In the genomic region with DNA sequence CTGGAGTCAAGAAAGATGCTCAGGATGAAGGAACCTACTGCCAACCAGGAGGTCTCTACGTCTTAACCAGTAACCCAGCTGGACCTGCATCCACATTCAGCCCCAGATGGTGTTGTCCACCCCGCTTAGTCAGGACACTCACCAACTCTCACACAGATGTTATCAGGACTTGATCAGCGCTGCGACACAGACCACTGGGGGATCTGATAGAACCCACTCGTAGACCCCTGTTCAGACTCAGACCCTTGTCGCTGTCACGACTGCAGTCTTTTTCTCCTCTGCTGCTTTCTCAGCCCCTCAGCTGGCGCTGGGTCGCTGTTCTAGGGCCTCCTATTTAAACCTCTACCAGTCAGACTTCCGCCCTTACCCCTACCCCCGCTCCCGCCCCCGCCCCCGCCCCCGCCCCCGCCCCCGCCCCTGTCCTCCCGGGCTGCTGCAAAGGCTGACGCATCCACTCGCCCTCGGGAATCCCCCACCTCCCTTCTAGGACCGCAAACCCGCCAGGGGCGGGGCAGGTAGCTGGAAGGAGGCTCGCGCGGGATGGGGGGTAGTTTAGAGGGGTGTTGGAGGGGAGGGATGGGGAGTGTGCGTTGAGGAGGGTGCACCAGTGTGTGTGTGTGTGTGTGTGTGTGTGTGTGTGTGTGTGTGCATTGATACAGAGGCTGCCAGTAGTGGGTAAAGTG, we compare ENCODE assay signal across 8 mouse cellular contexts. TPM values are rescaled to one million over a fixed set of nuclear protein-coding genes. Genes with fewer than 3 reads are reported as not detected.
DNase-seq lines count a peak whose midpoint lies in the region; ATAC-seq lines count a peak whose summit lies in the region.

A gene (minus strand): TSS at position 347 of the 683 bp plus-strand sequence.

- peaks cover 3% of the 10 kb centered on the region; the same call in 1 of the 2 replicates for H3K36me3 ChIP-seq in forebrain, embryonic 16.5 days (ENCODE audit: control insufficient read depth, insufficient read depth)
- H3K36me3 ChIP-seq in hindbrain, embryonic 15.5 days = 0 out of 2 replicates have a peak, but pooled peaks cover 7% of the 10 kb centered on the region
- H3K36me3 ChIP-seq in liver, embryonic 15.5 days (replicated peaks) = no peaks in the 10 kb centered on the region

- H3K27ac ChIP-seq in forebrain, embryonic 16.5 days (ENCODE audit: low read length) = no peak within 1 kb of the TSS
- no peak within 1 kb of the TSS for H3K27ac ChIP-seq in hindbrain, embryonic 15.5 days (replicated peaks)
- H3K27ac ChIP-seq in liver, embryonic 15.5 days (replicated peaks) = no peak within 1 kb of the TSS

- peak within 1 kb of the TSS; percentile 35 for H3K4me3 ChIP-seq in forebrain, embryonic 16.5 days (replicated peaks; ENCODE audit: low read length)
- peak within 1 kb of the TSS; percentile 30 for H3K4me3 ChIP-seq in hindbrain, embryonic 15.5 days
- peak within 1 kb of the TSS; percentile 31 for H3K4me3 ChIP-seq in liver, embryonic 15.5 days (replicated peaks)

- peak; percentile 95 for DNase-seq in CD4-positive helper T cell, adult 2 months (ENCODE audit: low read depth, low spot score)
- DNase-seq in ZHBTc4 (ENCODE audit: low read depth, low spot score) = peak; percentile 55
- peak; percentile 57 for DNase-seq in neural tube, embryonic 10.5 days (ENCODE audit: extremely low spot score, low spot score)
- peak; percentile 81 for DNase-seq in thymus, postnatal 25 days
- DNase-seq in layer of hippocampus, adult 9-10 months (ENCODE audit: low spot score) = no peak

- peak within 1 kb of the TSS; percentile 55 for H3K4me2 ChIP-seq in forebrain, embryonic 16.5 days (ENCODE audit: low read length)
- peak within 1 kb of the TSS; percentile 59 for H3K4me2 ChIP-seq in hindbrain, embryonic 15.5 days
- H3K4me2 ChIP-seq in liver, embryonic 15.5 days = peak within 1 kb of the TSS; percentile 53

- no peaks in the 10 kb centered on the region for H3K9me3 ChIP-seq in forebrain, embryonic 16.5 days (ENCODE audit: control insufficient read depth, low read length)
- no peaks in the 10 kb centered on the region for H3K9me3 ChIP-seq in hindbrain, embryonic 15.5 days
- no peaks in the 10 kb centered on the region for H3K9me3 ChIP-seq in liver, embryonic 15.5 days (replicated peaks)

- WGBS in forebrain, embryonic 16.5 days = 0% methylated on average over 25 of the region's 28 CpGs
- WGBS in hindbrain, embryonic 15.5 days = under 1% methylated on average over 26 of the region's 28 CpGs
- WGBS in liver, embryonic 15.5 days (ENCODE audit: insufficient replicate concordance) = under 1% methylated on average over 28 of the region's 28 CpGs

- ATAC-seq in forebrain, embryonic 16.5 days = peak; percentile 56
- ATAC-seq in hindbrain, embryonic 15.5 days (ENCODE audit: low FRiP score, low read depth) = no peak; the same call in 1 of the 2 replicates
- no peak for ATAC-seq in liver, embryonic 15.5 days (ENCODE audit: insufficient read depth)

- H3K27me3 ChIP-seq in forebrain, embryonic 16.5 days (replicated peaks; ENCODE audit: control insufficient read depth, insufficient read depth, low read length) = peaks cover 2% of the 10 kb centered on the region; the same call in 1 of the 2 replicates
- H3K27me3 ChIP-seq in hindbrain, embryonic 15.5 days = peaks cover 7% of the 10 kb centered on the region
- peaks cover 38% of the 10 kb centered on the region for H3K27me3 ChIP-seq in liver, embryonic 15.5 days

- peak within 1 kb of the TSS; percentile 28 for H3K9ac ChIP-seq in forebrain, embryonic 16.5 days (replicated peaks; ENCODE audit: low read depth, low read length)
- H3K9ac ChIP-seq in hindbrain, embryonic 15.5 days = peak within 1 kb of the TSS; percentile 27; the same call in 1 of the 2 replicates
- H3K9ac ChIP-seq in liver, embryonic 15.5 days = no peak within 1 kb of the TSS

- H3K4me1 ChIP-seq in forebrain, embryonic 16.5 days (replicated peaks; ENCODE audit: control insufficient read depth, insufficient read depth, low read length) = peaks cover 10% of the 10 kb centered on the region
- peaks cover 14% of the 10 kb centered on the region for H3K4me1 ChIP-seq in hindbrain, embryonic 15.5 days (replicated peaks)
- peaks cover 18% of the 10 kb centered on the region for H3K4me1 ChIP-seq in liver, embryonic 15.5 days (replicated peaks)

RNA-seq across cellular contexts. Expression of the gene that starts here (rescaled TPM):
- polyA plus RNA-seq in forebrain, embryonic 16.5 days (2015; fragmentation: Nextera tagmentation; extraction: Ambion mirVana) = 2.4 and 4.1 TPM in 2 replicates
- 3.0 and 3.9 TPM in 2 replicates for polyA plus RNA-seq in hindbrain, embryonic 15.5 days (2015; fragmentation: Nextera tagmentation; extraction: Ambion mirVana)
- polyA plus RNA-seq in liver, embryonic 15.5 days (2015; fragmentation: Nextera tagmentation; extraction: Ambion mirVana) = 1.7 and 2.2 TPM in 2 replicates
